Mouse (Mus musculus): ENCODE measurements at regions not wholly inside any gene's neighbourhood (a gene's known extent, or its start where the extent isn't known, plus 50 kb on each side); places are given as distances from the start of the nearest gene placed in this dataset.

DNA sequence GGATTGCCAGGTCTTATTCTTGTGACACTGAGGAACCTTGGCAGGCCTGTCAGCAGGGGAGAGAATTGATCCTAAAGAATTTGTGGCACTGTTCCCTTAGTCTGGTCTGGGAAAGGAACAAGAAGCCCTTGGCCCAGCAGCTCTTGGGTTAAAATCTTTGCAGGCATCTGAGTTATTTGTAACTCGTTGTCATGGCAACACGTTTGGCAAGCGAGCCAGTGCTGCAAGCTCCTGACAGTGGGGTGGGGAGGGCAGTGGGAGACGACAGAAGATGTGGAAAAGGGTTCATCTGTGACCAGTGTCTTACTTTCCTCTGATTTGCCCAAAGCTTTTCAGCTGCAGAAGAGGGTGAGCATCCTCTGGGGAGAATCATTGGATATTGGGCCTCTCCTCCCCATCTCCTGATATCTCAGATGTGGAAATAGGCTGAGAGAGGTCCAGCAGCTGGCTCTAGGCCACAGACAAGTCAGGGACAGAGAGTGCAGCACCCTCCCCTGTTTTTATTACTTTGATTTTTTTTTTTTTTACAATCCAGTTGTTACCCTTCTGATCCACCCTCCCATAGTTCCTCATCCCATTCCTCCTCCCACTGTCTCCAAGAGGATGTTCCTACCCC lies 92.4 kb upstream of the Huwe1 start:
- DNase-seq (ENCODE audit: low spot score in 2 of 2), result peak; percentile 56 to 73
